Mouse (Mus musculus) spleen, embryonic (tissue): Measurements from ENCODE around the gene Enpp7.

ENCODE experiments used
- CTCF ChIA-PET: fragments of 350-600 bp; sonication (Branson Sonifier 250); formaldehyde crosslinking; loops from one replicate; lab custom pipeline; 2022; lab: Charles Lee

Gene Enpp7

GRCm38 (mm10) chr11:119035094-119035685, 47.2 kb downstream of the Enpp7 start:
- CTCF ChIA-PET, result interaction anchor here (1.3 kb wide), 2 partner anchors 20 to 155 kb away, joined by 3 to 16 read pairs; no protein-coding TSS in a partner anchor

DNA sequence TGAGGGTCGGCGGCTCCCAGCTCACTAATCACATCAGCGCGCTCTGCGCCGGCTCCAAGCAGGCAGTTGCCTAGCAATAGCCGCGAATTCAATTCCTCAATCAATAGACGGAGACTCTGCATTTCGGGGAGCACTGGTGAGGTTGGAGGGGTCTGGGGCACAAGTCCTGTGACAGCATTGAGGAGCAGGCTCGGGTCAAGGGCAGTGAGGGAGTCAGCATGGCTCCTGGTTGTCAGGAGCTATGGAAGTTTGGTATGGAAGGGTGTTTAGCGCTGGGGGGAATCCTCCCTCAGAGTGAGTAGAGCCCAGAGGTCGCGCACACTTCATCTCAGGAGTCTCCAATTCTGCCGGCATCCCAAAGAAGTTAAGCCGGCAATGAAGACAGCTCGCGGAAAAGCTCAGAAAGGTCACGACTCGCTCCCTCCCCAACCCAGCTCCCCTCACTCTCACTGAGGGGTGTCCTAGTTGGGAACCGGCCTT, 47.7 kb downstream of the Enpp7 start:
- CTCF ChIA-PET, result interaction anchor here (1.3 kb wide), 2 partner anchors 20 to 155 kb away, joined by 3 to 16 read pairs; no protein-coding TSS in a partner anchor

- CTCF ChIA-PET, result interaction anchor here (0.5 kb wide), 1 partner anchor 24 kb away, joined by 4 read pairs; no protein-coding TSS in a partner anchor
Observed at GRCm38 (mm10) chr11:119036447-119036846, 48.5 kb downstream of the Enpp7 start.

- CTCF ChIA-PET, result interaction anchor here (0.7 kb wide), 1 partner anchor 41 kb away, joined by 3 read pairs; no protein-coding TSS in a partner anchor
Observed at GRCm38 (mm10) chr11:119036934-119037779, 49.2 kb downstream of the Enpp7 start.

DNA sequence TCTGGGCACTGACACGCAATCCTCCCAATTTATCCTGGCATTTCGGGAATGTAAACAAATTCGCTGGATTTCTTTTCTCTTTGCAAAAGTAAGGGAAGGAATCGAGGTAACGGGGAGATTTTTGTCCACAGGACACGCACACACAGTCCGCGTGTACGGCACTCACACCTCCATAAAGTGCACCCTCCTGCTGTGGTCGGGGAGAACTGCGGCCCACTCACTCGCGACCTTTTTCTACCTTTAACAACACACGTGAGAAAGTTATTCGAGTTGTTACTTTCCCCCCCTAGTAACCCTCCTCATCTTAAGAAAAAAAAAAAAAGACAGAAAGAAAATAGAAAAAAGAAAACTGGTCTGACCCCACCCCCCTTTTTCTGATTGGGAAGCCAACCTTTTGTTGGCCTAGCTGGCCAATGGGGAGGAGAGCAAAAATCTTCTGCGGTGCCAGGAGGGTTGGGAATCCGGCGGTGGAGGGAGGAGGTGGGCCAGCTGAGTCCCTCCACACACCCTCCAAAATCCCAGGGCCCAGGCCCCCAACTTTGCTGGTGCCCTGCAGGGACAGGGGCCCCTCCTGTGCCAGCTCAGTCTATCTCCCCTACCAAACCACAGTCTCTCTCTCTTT, 49.9 kb downstream of the Enpp7 start:
- CTCF ChIA-PET, result interaction anchor here (0.7 kb wide), 1 partner anchor 528 kb away, joined by 11 read pairs; no protein-coding TSS in a partner anchor

DNA sequence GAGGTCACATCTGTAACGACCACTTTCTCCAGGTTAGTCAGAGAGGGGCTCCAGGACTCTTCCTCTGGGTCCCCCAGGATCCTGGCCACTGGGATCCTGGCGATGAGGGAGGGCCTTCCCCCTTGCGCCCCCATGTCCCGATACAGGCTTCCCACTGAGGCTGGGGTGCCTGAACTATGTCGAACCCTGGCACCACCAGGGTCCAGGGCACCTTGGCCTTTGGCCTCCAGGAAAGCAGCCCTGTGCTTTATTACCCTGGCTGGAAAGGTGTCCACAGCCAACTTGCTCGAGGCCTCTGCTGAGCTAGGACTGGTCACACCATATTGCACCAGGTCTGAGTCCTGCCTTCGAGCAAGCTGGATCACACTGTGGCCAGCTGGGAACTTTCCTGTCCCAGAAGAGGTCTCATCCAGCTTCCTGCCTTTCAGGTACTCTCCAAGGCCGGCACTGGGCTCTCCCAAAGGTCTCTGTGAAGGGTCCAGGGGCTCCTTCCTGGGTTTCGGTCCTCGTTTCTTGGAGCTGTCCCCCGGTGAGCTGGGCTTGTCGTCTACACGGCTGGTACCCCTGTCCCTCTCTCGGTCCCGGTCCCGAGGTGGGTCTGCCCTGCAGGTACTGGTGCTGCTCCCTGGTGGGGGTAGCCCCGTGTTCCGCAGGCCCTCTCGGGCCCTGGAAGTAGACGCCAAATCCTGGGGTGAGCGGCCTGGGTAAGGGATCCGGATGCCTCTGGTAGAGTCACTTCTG, 50.9 kb downstream of the Enpp7 start:
- CTCF ChIA-PET, result interaction anchor here (0.6 to 0.7 kb wide), 2 partner anchors 89 to 310 kb away, joined by 3 read pairs; no protein-coding TSS in a partner anchor

DNA sequence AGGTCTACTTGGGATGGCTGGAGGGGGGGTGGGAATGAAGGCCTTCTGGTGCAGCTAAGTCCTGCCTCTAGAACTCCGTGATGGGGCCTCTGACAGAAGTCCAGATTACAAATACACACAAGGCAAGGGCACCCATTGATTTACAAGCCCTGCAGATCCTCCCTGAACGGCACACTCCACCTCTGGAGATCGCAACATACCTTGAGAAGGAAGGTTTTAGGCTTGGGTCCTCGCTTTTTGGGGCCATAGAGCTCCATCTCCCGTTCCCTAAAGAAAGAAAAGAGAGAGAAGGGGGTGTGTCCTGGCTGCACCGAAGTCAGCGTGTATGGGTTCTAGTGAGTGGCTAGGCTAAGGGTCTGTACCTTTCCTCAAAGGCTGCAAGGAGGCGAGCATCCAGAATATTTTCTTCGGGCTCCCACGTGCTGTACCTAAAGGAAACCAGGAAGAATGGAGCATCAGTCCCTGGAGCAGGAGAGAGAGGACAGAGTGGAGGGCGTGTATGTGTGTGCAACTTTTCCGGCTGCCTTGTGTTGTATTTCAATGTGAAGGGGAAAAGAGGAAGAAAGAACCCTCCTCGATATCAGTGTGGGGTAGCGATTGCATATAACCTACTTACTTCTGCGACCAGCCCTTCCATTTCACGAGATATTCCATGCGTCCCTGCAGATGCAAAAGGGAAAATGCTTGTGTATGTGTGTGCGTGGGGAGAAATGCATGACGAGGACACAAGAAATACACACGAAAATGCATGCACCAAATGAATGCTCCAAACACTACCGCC, 51.9 kb downstream of the Enpp7 start:
- CTCF ChIA-PET, result interaction anchor here (0.5 kb wide), 1 partner anchor 69 kb away, joined by 7 read pairs; no protein-coding TSS in a partner anchor

DNA sequence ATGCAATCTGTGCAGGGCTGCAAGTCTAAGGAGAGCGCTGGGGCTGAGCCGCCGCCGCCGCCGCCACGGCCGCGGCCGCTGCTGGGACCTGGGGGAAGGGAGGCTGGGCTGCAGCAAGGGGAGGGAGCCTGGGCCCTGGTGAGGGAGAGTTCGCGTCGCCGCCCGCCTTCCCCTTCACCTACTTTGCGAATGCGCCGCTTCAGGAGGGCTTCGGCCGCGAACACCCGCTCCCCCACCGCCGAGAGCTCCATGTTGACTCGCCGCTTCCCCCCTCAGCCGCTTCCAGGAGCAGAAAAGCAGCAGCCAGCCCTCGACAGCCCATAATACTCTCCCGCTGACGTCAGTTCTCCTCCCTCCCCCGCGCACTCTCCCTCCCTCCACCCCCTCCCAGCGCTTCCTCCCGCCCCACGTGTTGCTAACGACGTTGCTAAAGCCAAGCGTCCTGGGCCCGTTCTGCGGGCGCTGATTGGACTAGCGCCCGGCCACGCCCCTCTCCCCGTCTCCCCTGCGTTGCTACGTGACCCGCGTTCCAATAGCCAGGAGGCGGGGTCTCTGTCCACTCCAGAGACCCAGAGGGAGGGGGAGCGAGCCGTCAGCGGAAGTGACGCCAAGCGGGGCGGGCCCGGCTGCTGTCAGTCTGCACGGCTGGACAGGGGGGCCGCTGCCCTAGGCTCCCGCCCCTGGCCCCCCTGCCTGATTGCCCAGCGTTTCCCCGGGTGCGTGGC, 52.8 kb downstream of the Enpp7 start, which contains the start of gene Cbx8:
TSS of gene Cbx8 (minus strand) at position 370 of the 725 bp plus-strand sequence.
- CTCF ChIA-PET, result interaction anchor here (0.5 to 3.5 kb wide), 2 partner anchors 11 to 68 kb away, joined by 7 to 32 read pairs; no protein-coding TSS in a partner anchor

DNA sequence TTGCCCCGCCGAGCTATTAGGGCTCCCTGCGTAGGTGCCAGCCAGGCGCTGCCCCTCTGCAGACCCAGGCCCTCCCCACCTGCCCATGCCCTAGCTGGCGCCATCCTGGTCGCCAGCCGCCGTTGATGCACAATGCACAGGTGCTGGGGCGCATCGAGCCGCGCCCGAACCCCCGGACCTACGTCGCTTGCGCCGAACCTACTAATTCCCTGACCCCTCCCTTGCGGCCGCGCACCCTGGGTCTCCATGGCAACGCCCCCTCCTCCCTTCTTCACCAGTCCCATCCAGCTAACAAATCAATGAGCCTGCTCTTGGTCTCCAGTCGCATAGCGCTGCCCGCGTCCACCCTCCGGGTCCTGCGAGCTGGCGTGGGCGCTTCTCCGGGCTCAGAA, 53.3 kb downstream of the Enpp7 start:
- CTCF ChIA-PET, result interaction anchor here (0.6 to 3.5 kb wide), 2 partner anchors 11 to 19 kb away, joined by 3 to 32 read pairs; no protein-coding TSS in a partner anchor

DNA sequence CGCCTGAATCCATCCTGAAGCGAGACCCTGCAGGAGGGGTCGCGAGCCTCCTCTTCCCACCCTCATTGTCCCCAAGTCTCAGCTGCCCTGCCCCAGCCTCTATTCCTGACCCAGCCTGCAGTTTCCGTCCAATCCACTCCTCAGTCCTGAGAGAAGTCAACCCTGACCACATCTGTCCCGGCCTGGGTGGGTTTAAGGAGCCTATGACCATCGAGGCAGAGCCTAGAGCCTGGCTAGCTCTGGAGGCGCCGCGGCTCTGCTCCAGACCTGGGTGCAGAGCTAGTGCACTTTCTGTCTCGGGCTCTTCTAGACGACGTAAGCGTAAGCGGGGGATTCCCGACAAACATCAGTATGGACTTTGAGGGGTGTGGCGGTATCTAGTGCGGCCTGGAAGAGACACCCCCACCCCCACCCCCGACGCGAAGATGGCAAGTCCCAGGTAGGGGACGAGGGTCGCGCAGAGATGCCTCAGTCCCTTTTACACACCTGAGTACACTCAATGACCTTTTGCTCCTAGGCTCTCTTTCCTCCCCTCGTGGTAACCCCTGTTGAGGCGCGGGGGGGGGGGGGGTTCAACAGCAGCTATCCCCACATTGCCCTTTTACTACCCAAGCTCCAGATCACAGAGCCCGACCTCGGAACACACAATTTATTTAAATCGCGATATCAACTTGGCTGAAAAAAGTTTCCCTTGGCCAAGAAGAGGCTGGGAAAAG, 53.9 kb downstream of the Enpp7 start:
- CTCF ChIA-PET, result interaction anchor here (0.5 to 3.5 kb wide), 3 partner anchors 10 to 25 kb away, joined by 3 to 32 read pairs (median 5); no protein-coding TSS in a partner anchor
